Mouse (Mus musculus) neural tube, embryonic 11.5 days (tissue): ENCODE data around the gene Tmprss7. TPM values are rescaled to one million over a fixed set of nuclear protein-coding genes. Genes with fewer than 3 reads are reported as not detected.
A peak's percentile ranks its signal among the peaks of the same experiment; 100 is the strongest.

Source experiments
- ATAC-seq: fragments of 200-750 bp; cut with Nextera tagmentation; 2 replicates; pipeline ENCODE4 v1.8.0; 2017; ENCODE audit warnings: moderate number of reproducible peaks, mild to moderate bottlenecking, moderate TSS enrichment, moderate library complexity; ENCODE audit not compliant: insufficient read depth, low FRiP score, low TSS enrichment
- DNase-seq: peaks from one replicate; pipeline ENCODE4 v3.0.0-alpha.2; 2015; ENCODE audit warnings: low spot score
- H3K27ac ChIP-seq: fragments of 300-500 bp; sonication (generic); 2 replicates; pipeline ENCODE4 v1.5.1; 2014; ENCODE audit warnings: low read depth, mild to moderate bottlenecking, low read length
- H3K27me3 ChIP-seq: fragments of 300-500 bp; sonication (generic); 2 replicates; pipeline ENCODE4 v1.6.1; 2014; ENCODE audit warnings: mild to moderate bottlenecking, low read length, mixed read lengths; ENCODE audit not compliant: control insufficient read depth, insufficient read depth
- H3K36me3 ChIP-seq: fragments of 300-500 bp; sonication (generic); 2 replicates; pipeline ENCODE4 v1.6.1; 2014; ENCODE audit warnings: mild to moderate bottlenecking, low read length, moderate library complexity, mixed read lengths; ENCODE audit not compliant: control insufficient read depth, insufficient read depth
- H3K4me1 ChIP-seq: fragments of 300-500 bp; sonication (generic); 2 replicates; pipeline ENCODE4 v1.6.1; 2014; ENCODE audit warnings: low read length, mixed read lengths; ENCODE audit not compliant: control insufficient read depth, insufficient read depth
- H3K4me2 ChIP-seq: fragments of 300-500 bp; sonication (generic); 2 replicates; pipeline ENCODE4 v1.6.1; 2014; ENCODE audit warnings: low read depth, mild to moderate bottlenecking, moderate library complexity
- H3K4me3 ChIP-seq: fragments of 300-500 bp; sonication (generic); 2 replicates; pipeline ENCODE4 v1.5.1; 2014; ENCODE audit warnings: low read depth, low read length
- H3K9ac ChIP-seq: fragments of 300-500 bp; sonication (generic); 2 replicates; pipeline ENCODE4 v1.6.1; 2014; ENCODE audit warnings: mild to moderate bottlenecking, low read length
- H3K9me3 ChIP-seq: fragments of 300-500 bp; sonication (generic); 2 replicates; pipeline ENCODE4 v1.6.1; 2016; ENCODE audit warnings: low read length; ENCODE audit not compliant: control insufficient read depth
- WGBS: fragments of 180-500 bp; shearing (Covaris S2); extraction: QIAGEN DNeasy Blood & Tissue Kit; methylation state at CpG from one replicate; pipeline ENCODE4 v1.1.7; 2014; 5-methylcytosine and 5-hydroxymethylcytosine counted together
- polyA plus RNA-seq: library from polyadenylated mRNA; unstranded; fragments of >200 nt; fragmentation: Nextera tagmentation; extraction: Ambion mirVana; gene quantifications from 2 replicates; pipeline ENCODE4 v1.2.1, GENCODE M21; 2014

The Tmprss7 gene
- polyA plus RNA-seq, 1 experiment from 2014 or later = 0.41 TPM

DNA sequence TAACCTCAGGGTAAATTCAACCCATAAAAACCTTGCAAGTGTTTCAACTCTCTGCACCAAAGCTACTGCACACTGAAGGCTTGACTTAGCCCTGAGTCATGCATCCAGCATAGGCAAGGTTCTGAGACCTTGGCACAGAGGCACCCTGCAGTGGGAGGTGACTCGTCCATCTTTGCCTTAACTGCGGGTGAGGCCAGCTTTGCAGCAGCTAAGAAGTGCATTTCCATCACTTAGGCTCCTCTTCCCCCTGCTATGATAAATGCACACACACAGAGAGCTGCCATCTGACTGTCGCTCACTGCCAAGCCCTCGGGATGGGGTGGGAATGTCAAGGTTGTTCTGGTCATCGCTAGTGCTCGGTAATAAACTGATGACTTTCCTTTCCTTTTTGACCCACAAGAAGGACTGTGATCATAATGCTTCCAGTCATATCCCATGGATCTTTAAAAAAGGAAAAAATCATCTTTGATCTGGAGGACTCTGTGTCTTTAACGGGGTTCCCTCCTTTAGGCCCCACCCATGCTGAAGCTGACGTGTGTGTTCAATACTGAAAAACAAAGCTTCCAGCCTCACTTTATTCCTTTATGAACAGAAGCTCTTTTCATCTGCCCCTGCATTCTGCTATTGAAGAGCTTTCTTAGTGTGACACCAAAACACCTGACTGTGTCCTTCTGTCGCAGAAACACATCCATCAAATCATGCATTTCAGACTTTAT lies 2.1 kb upstream of the Tmprss7 start:
- 70% methylated on average over 9 of the region's 9 CpGs for WGBS
- ATAC-seq = no peak

DNA sequence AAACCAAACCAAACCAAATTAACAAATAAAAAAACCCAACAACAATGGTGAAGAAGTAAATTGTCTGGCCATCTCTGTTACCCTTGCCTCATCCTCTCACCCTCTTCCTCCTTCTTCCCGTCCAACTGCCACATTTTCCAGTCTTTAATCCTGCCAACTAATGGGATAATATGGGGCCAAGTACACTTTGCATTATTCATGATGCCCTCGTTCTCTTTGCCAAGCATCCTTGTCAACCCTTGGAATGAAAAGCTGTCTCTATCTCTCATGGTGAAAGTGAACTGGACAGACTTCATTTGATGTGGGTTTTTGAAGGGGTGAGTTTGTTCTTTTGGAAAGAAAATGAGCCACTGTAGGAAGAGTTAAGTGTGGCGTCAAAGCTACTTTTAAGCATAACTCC lies 607 bp downstream of the Tmprss7 start:
- no peaks in the 10 kb centered on the region for H3K27me3 ChIP-seq
- DNase-seq = no peak
- no peak overlapping the region for H3K4me2 ChIP-seq
- no peak overlapping the region for H3K4me3 ChIP-seq
- H3K9me3 ChIP-seq = no peaks in the 10 kb centered on the region
- no peak for ATAC-seq
- no peak overlapping the region for H3K9ac ChIP-seq
- H3K4me1 ChIP-seq = 0 out of 2 replicates have a peak, but pooled peaks cover 2% of the 10 kb centered on the region
- H3K27ac ChIP-seq = no peak overlapping the region
- no peaks in the 10 kb centered on the region for H3K36me3 ChIP-seq
- WGBS = 77% methylated on average over 3 of the region's 3 CpGs

More for the DNA sequence above, 2.1 kb upstream of the Tmprss7 start:
- Histone ChIP-seq H3K27me3 (no peaks in the 10 kb centered on the region), H3K9me3 (no peaks in the 10 kb centered on the region), H3K36me3 (no peaks in the 10 kb centered on the region), H3K4me2 (no peak overlapping the region), H3K4me1 (no peaks in the 10 kb centered on the region), H3K4me3 (no peak overlapping the region), H3K9ac (no peak overlapping the region), H3K27ac (no peak overlapping the region)
- no peak for DNase-seq

DNA sequence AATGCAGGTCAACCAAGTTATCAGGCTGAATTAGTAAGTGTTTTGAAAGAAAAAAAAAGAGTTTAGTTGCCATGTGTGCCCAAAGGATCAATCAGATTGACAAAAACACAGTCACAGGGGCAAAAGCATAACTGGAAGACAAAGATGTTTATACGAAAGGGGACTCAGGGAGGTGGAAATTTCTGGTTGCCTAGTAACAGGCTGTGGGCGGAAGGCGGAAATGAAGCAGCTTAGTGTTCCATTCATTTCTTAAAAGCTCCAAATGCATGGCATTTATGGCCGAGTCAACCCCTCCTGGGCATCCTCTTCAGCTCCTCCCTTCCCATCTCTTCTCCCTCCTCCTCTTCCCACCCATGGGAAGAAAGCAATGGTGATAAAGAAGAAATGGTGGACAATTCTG lies 3.3 kb downstream of the Tmprss7 start:
- DNase-seq = peak; percentile 35
- WGBS = 24% methylated on average over 4 of the region's 4 CpGs
- H3K27me3 ChIP-seq = no peaks in the 10 kb centered on the region
- no peaks in the 10 kb centered on the region for H3K36me3 ChIP-seq
- H3K9ac ChIP-seq = no peak overlapping the region
- H3K4me2 ChIP-seq = no peak overlapping the region
- H3K4me3 ChIP-seq = no peak overlapping the region
- peak; percentile 58 for ATAC-seq
- 0 out of 2 replicates have a peak overlapping the region, but pooled peaks have one; percentile 14 for H3K27ac ChIP-seq
- H3K4me1 ChIP-seq = 0 out of 2 replicates have a peak, but pooled peaks cover 2% of the 10 kb centered on the region
- no peaks in the 10 kb centered on the region for H3K9me3 ChIP-seq

- Histone ChIP-seq H3K4me1 (0 out of 2 replicates have a peak, but pooled peaks cover 2% of the 10 kb centered on the region), H3K4me3 (no peak overlapping the region), H3K4me2 (no peak overlapping the region), H3K27ac (no peak overlapping the region), H3K27me3 (no peaks in the 10 kb centered on the region), H3K9ac (no peak overlapping the region), H3K9me3 (no peaks in the 10 kb centered on the region), H3K36me3 (no peaks in the 10 kb centered on the region)
- 81% methylated on average over 3 of the region's 3 CpGs for WGBS
- DNase-seq (no peak), ATAC-seq (no peak)
Observed at GRCm38 (mm10) chr16:45686833-45687232, 6.6 kb downstream of the Tmprss7 start.

GRCm38 (mm10) chr16:45685295-45685694 lies 8.2 kb downstream of the Tmprss7 start:
- H3K4me3 ChIP-seq = no peak overlapping the region
- no peaks in the 10 kb centered on the region for H3K36me3 ChIP-seq
- no peaks in the 10 kb centered on the region for H3K9me3 ChIP-seq
- WGBS = 70% methylated on average over 3 of the region's 3 CpGs
- H3K27me3 ChIP-seq = no peaks in the 10 kb centered on the region
- H3K4me1 ChIP-seq = 0 out of 2 replicates have a peak, but pooled peaks cover 2% of the 10 kb centered on the region
- ATAC-seq (no peak), DNase-seq (no peak)
- no peak overlapping the region for H3K27ac ChIP-seq
- H3K9ac ChIP-seq = no peak overlapping the region
- H3K4me2 ChIP-seq = no peak overlapping the region

DNA sequence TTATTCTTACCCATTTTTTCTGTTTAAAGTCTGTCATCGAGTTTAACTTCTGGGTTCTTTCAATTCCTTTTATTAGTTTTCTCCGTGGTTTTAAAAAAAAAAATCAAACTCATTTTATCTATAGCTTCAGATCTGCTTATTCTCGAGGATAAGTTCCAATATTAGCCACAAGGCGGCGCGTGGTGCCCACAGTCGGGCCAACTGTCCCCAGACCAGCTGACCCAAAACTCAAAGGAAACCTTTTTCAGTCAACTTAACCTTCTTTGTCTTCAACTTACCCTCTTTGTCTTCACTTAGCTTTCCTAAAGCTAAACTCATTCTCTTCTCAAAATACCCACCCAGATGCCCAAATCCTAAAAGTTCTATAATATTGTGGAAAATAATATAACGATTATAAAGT lies 8.6 kb downstream of the Tmprss7 start:
- Histone ChIP-seq H3K4me1 (no peaks in the 10 kb centered on the region), H3K4me2 (no peak overlapping the region), H3K36me3 (no peaks in the 10 kb centered on the region), H3K27me3 (no peaks in the 10 kb centered on the region), H3K4me3 (no peak overlapping the region), H3K27ac (no peak overlapping the region), H3K9me3 (no peaks in the 10 kb centered on the region), H3K9ac (no peak overlapping the region)
- ATAC-seq (no peak; the same call in 1 of the 2 replicates), DNase-seq (peak; percentile 57)
- 14% methylated on average over 8 of the region's 8 CpGs for WGBS

- H3K4me1 ChIP-seq = no peaks in the 10 kb centered on the region
- 65% methylated on average over 1 of the region's 1 CpGs for WGBS
- H3K27me3 ChIP-seq = no peaks in the 10 kb centered on the region
- no peak overlapping the region for H3K4me3 ChIP-seq
- ATAC-seq = no peak
- no peaks in the 10 kb centered on the region for H3K36me3 ChIP-seq
- DNase-seq = no peak
- H3K9me3 ChIP-seq = no peaks in the 10 kb centered on the region
- no peak overlapping the region for H3K4me2 ChIP-seq
- H3K9ac ChIP-seq = no peak overlapping the region
- no peak overlapping the region for H3K27ac ChIP-seq
Observed at GRCm38 (mm10) chr16:45676462-45676861, 17.0 kb downstream of the Tmprss7 start.

- H3K4me3 ChIP-seq = no peak overlapping the region
- H3K27ac ChIP-seq = no peak overlapping the region
- WGBS = 77% methylated on average over 4 of the region's 4 CpGs
- H3K9me3 ChIP-seq = no peaks in the 10 kb centered on the region
- no peaks in the 10 kb centered on the region for H3K36me3 ChIP-seq
- DNase-seq (no peak), ATAC-seq (no peak)
- no peak overlapping the region for H3K9ac ChIP-seq
- no peak overlapping the region for H3K4me2 ChIP-seq
- H3K27me3 ChIP-seq = no peaks in the 10 kb centered on the region
- no peaks in the 10 kb centered on the region for H3K4me1 ChIP-seq
Observed at GRCm38 (mm10) chr16:45670005-45670404, 23.5 kb downstream of the Tmprss7 start.

DNA sequence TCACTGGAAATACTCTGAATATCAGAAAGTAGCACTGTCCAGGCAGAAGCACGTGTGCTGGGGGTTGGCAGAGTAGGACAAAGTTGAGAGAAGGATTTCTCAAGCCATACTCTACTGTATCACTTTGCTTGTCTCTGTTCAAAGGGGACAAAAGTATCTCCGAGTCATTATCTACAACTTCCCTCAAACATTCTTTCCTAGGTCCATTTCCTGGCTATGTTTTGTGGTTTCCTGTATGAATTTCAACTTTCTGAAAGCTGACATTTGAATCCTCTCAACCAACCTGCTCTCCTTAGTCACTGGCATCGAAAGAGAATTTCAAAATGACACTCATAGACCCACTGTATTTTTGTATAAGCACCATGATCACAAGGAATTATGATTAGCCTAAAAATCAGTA lies 25.3 kb downstream of the Tmprss7 start:
- ATAC-seq = no peak
- WGBS = 83% methylated on average over 3 of the region's 3 CpGs

More for the DNA sequence above, 25.3 kb downstream of the Tmprss7 start:
- Histone ChIP-seq H3K9me3 (no peaks in the 10 kb centered on the region), H3K27ac (no peak overlapping the region), H3K4me2 (no peak overlapping the region), H3K36me3 (no peaks in the 10 kb centered on the region), H3K4me1 (no peaks in the 10 kb centered on the region), H3K4me3 (no peak overlapping the region), H3K27me3 (no peaks in the 10 kb centered on the region), H3K9ac (no peak overlapping the region)
- DNase-seq = no peak
